Comparison of ENCODE assay signal across 8 mouse cellular contexts in genomic region chr9:65676358-65677118, GRCm38 (mm10). TPM values are rescaled to one million over a fixed set of nuclear protein-coding genes. Genes with fewer than 3 reads are reported as not detected.
DNase-seq lines count a peak whose midpoint lies in the region; TF ChIP-seq lines count a peak whose summit lies in the region.

No protein-coding gene starts in this region.

- H3K27ac ChIP-seq in gastrocnemius, adult 2 months, result peak overlapping the region; percentile 92

- H3K4me3 ChIP-seq in gastrocnemius, adult 2 months, result peak overlapping the region; percentile 84
- peak overlapping the region; percentile 92 for H3K4me3 ChIP-seq in megakaryocyte, embryonic 14.5 days (replicated peaks)

- TF ChIP-seq CTCF in gastrocnemius, adult 2 months (IDR thresholded peaks at IDR 0.05), result no peak

- H3K27me3 ChIP-seq in megakaryocyte, embryonic 14.5 days (replicated peaks), result no peaks in the 10 kb centered on the region

- peaks cover 83% of the 10 kb centered on the region for H3K4me1 ChIP-seq in megakaryocyte, embryonic 14.5 days

- peaks cover 71% of the 10 kb centered on the region for H3K36me3 ChIP-seq in megakaryocyte, embryonic 14.5 days (replicated peaks; ENCODE audit: low read length)

- intact Hi-C loops in gastrocnemius, adult 2 months (cut with DNase I), result loop anchor here (5.0 kb wide), 1 partner anchor 151 kb away; the partner anchor contains the start of gene Zfp609

- peak; percentile 88 for DNase-seq in WW6 (ENCODE audit: low read depth, low spot score)
- peak; percentile 95 to 97 for DNase-seq in cerebellum, postnatal 4 days (ENCODE audit: low spot score in 2 of 2)
- peak; percentile 99 for DNase-seq in gastrocnemius, adult 2 months
- DNase-seq in hindlimb bud, embryonic 11.5 days (ENCODE audit: extremely low spot score, low read depth, low spot score), result peak; percentile 70
- DNase-seq in left cerebral cortex, adult 8-10 months (ENCODE audit: low spot score in 2 of 2), result peak; percentile 88 to 95
- peak; percentile 98 for DNase-seq in right cerebral cortex, postnatal 10 days (ENCODE audit: low spot score in 2 of 2)
- peak; percentile 96 for DNase-seq in urinary bladder, postnatal 25 days (ENCODE audit: low spot score)

- no peaks in the 10 kb centered on the region for H3K9me3 ChIP-seq in megakaryocyte, embryonic 14.5 days

RNA-seq across cellular contexts. Expression of gene Oaz2, which starts 8.7 kb away (rescaled TPM):
- 100 to 1,000 TPM; 195 to 201 TPM for total RNA-seq in gastrocnemius, adult 2 months (2021)
- 100 to 1,000 TPM; 221 to 258 (median 249) TPM for total RNA-seq in left cerebral cortex, adult 8-10 months (2022)
- 27.7 and 31.8 TPM in 2 replicates for polyA plus RNA-seq in megakaryocyte, embryonic 14.5 days (2012; ENCODE audit: insufficient read depth, low replicate concordance)

RNA-seq across cellular contexts. Expression of gene Rbpms2, which starts 47.1 kb away (rescaled TPM):
- total RNA-seq in gastrocnemius, adult 2 months (2021), result 1 to 10 TPM in 1 of 2 experiments, under 1 TPM in 1; 0.99 to 1.8 TPM
- 1 to 10 TPM; 2.2 to 5.3 (median 3.0) TPM for total RNA-seq in left cerebral cortex, adult 8-10 months (2022)
- 500 and 536 TPM in 2 replicates for polyA plus RNA-seq in megakaryocyte, embryonic 14.5 days (2012; ENCODE audit: insufficient read depth, low replicate concordance)

Comparison
In these comparisons a context has a peak if more than half of its experiments do, and no peak if none do; other contexts are left out.
1. Peak in every context shown above with its lines: DNase-seq, H3K4me3 ChIP-seq and H3K27ac ChIP-seq.